In genomic region chr11:103638790-103639189, GRCm38 (mm10) we compare ENCODE assay signal across 12 mouse cellular contexts. TPM values are rescaled to one million over a fixed set of nuclear protein-coding genes. Genes with fewer than 3 reads are reported as not detected.
DNase-seq lines count a peak whose midpoint lies in the region; ATAC-seq and TF ChIP-seq lines count a peak whose summit lies in the region.
"Had no signal": no experiment of that assay in that cellular context is flagged by ENCODE, and none has a peak within 500 bp of the region (broad histone marks: within the 10 kb centered on the region; RNA-seq: fewer than 3 reads in every experiment).

TSS of gene Lyzl6 (minus strand) at chr11:103638890.

- H3K36me3 ChIP-seq in forebrain, embryonic 14.5 days (ENCODE audit: control insufficient read depth, insufficient read depth, low read length) = no peaks in the 10 kb centered on the region
- H3K36me3 ChIP-seq in forebrain, postnatal 0 days (ENCODE audit: insufficient read depth) = no peaks in the 10 kb centered on the region
- no peaks in the 10 kb centered on the region for H3K36me3 ChIP-seq in hindbrain, embryonic 10.5 days
- H3K36me3 ChIP-seq in limb, embryonic 12.5 days = no peaks in the 10 kb centered on the region
- no peaks in the 10 kb centered on the region for H3K36me3 ChIP-seq in thymus, adult 2 months (ENCODE audit: control insufficient read depth, insufficient read depth, low read length)

- no peak within 1 kb of the TSS for H3K4me3 ChIP-seq in forebrain, embryonic 14.5 days (ENCODE audit: low read depth, low read length)
- H3K4me3 ChIP-seq in forebrain, postnatal 0 days (ENCODE audit: low read depth, low read length) = no peak within 1 kb of the TSS
- 0 out of 2 replicates have a peak within 1 kb of the TSS, but pooled peaks have one; percentile 11 for H3K4me3 ChIP-seq in hindbrain, embryonic 10.5 days
- no peak within 1 kb of the TSS for H3K4me3 ChIP-seq in limb, embryonic 12.5 days (replicated peaks)
- no peak within 1 kb of the TSS for H3K4me3 ChIP-seq in thymus, adult 2 months (ENCODE audit: control insufficient read depth, insufficient read depth, low read length)

- TF ChIP-seq CTCF in forebrain, postnatal 0 days (IDR thresholded peaks at IDR 0.05; ENCODE audit: low read depth) = no peak
- no peak for TF ChIP-seq CTCF in thymus, adult 2 months (IDR thresholded peaks at IDR 0.05; ENCODE audit: borderline replicate concordance, control insufficient read depth, extremely low read depth, insufficient read depth, low read length, poor library complexity)

- H3K27ac ChIP-seq in forebrain, embryonic 14.5 days (ENCODE audit: low read depth, low read length) = no peak within 1 kb of the TSS
- H3K27ac ChIP-seq in forebrain, postnatal 0 days (ENCODE audit: low read depth, low read length) = no peak within 1 kb of the TSS
- no peak within 1 kb of the TSS for H3K27ac ChIP-seq in hindbrain, embryonic 10.5 days
- H3K27ac ChIP-seq in limb, embryonic 12.5 days = no peak within 1 kb of the TSS
- no peak within 1 kb of the TSS for H3K27ac ChIP-seq in thymus, adult 2 months (ENCODE audit: control insufficient read depth, insufficient read depth, low read length)
- H3K27ac ChIP-seq: macrophage had no signal

- TF ChIP-seq POLR2A in thymus, adult 2 months (IDR thresholded peaks at IDR 0.05; ENCODE audit: control insufficient read depth, extremely low read depth, insufficient read depth, low read length, poor library complexity) = no peak

- 72% methylated on average over 3 of the region's 3 CpGs for WGBS in forebrain, embryonic 14.5 days
- WGBS in forebrain, postnatal 0 days = 77% methylated on average over 3 of the region's 3 CpGs
- WGBS in hindbrain, embryonic 10.5 days = 77% methylated on average over 3 of the region's 3 CpGs
- 72% methylated on average over 3 of the region's 3 CpGs for WGBS in limb, embryonic 12.5 days
- WGBS in thymus, adult 2 months = 75% methylated on average over 3 of the region's 3 CpGs

- H3K4me1 ChIP-seq in forebrain, embryonic 14.5 days (ENCODE audit: control insufficient read depth, insufficient read depth, low read length) = no peaks in the 10 kb centered on the region
- no peaks in the 10 kb centered on the region for H3K4me1 ChIP-seq in forebrain, postnatal 0 days (ENCODE audit: insufficient read depth)
- H3K4me1 ChIP-seq in hindbrain, embryonic 10.5 days (replicated peaks) = no peaks in the 10 kb centered on the region
- H3K4me1 ChIP-seq in limb, embryonic 12.5 days (replicated peaks) = no peaks in the 10 kb centered on the region
- no peaks in the 10 kb centered on the region for H3K4me1 ChIP-seq in thymus, adult 2 months (replicated peaks; ENCODE audit: control insufficient read depth, insufficient read depth, low read length)

- H3K4me2 ChIP-seq in forebrain, embryonic 14.5 days (ENCODE audit: low read length) = 0 out of 2 replicates have a peak within 1 kb of the TSS, but pooled peaks have one; percentile 7
- no peak within 1 kb of the TSS for H3K4me2 ChIP-seq in forebrain, postnatal 0 days (ENCODE audit: low read depth)
- H3K4me2 ChIP-seq in limb, embryonic 12.5 days = peak within 1 kb of the TSS; percentile 21; the same call in 1 of the 2 replicates

- ATAC-seq in forebrain, embryonic 14.5 days = no peak
- no peak for ATAC-seq in forebrain, postnatal 0 days
- no peak for ATAC-seq in limb, embryonic 12.5 days (ENCODE audit: insufficient number of reproducible peaks, insufficient read depth, low FRiP score, low TSS enrichment, low read depth)

- DNase-seq in forebrain, embryonic 14.5 days (ENCODE audit: low spot score) = no peak
- DNase-seq in forebrain, postnatal 0 days = no peak
- DNase-seq in 3T3-L1 (ENCODE audit: low read depth, low spot score) = peak; percentile 12
- no peak for DNase-seq in hindbrain, embryonic 10.5 days (ENCODE audit: low spot score)
- no peak for DNase-seq in natural killer cell, adult 2 months (ENCODE audit: low spot score in 2 of 2)
- no peak for DNase-seq in thymus, adult 2 months
- no peak for DNase-seq in lung, postnatal 36 days

- no peak within 1 kb of the TSS for H3K9ac ChIP-seq in forebrain, embryonic 14.5 days (ENCODE audit: low read length)
- no peak within 1 kb of the TSS for H3K9ac ChIP-seq in forebrain, postnatal 0 days
- H3K9ac ChIP-seq in limb, embryonic 12.5 days (replicated peaks) = no peak within 1 kb of the TSS

- no peaks in the 10 kb centered on the region for H3K9me3 ChIP-seq in forebrain, embryonic 14.5 days (replicated peaks; ENCODE audit: control insufficient read depth, low read length)
- H3K9me3 ChIP-seq in forebrain, postnatal 0 days (ENCODE audit: low read length) = no peaks in the 10 kb centered on the region
- no peaks in the 10 kb centered on the region for H3K9me3 ChIP-seq in hindbrain, embryonic 10.5 days
- no peaks in the 10 kb centered on the region for H3K9me3 ChIP-seq in limb, embryonic 12.5 days

- H3K27me3 ChIP-seq in forebrain, embryonic 14.5 days (replicated peaks; ENCODE audit: control insufficient read depth, insufficient read depth, low read length) = peaks cover 8% of the 10 kb centered on the region
- H3K27me3 ChIP-seq in forebrain, postnatal 0 days (ENCODE audit: insufficient read depth, low read length) = peaks cover 8% of the 10 kb centered on the region
- peaks cover 37% of the 10 kb centered on the region for H3K27me3 ChIP-seq in hindbrain, embryonic 10.5 days (ENCODE audit: insufficient read depth, poor library complexity, severe bottlenecking)
- peaks cover 42% of the 10 kb centered on the region for H3K27me3 ChIP-seq in limb, embryonic 12.5 days
- H3K27me3 ChIP-seq in thymus, adult 2 months (ENCODE audit: control insufficient read depth, insufficient read depth, low read length) = no peaks in the 10 kb centered on the region; the same call in 1 of the 2 replicates

RNA-seq across cellular contexts. Expression of gene Lyzl6, which starts in this region (rescaled TPM):
- polyA plus RNA-seq in forebrain, embryonic 14.5 days (2014; fragmentation: Nextera tagmentation; extraction: Ambion mirVana) = not detected in 2 replicates
- total RNA-seq in forebrain, postnatal 0 days (2014; rRNA removed) = not detected in 2 replicates
- not detected in 2 replicates for polyA plus RNA-seq in forebrain, postnatal 0 days (2015; fragmentation: Nextera tagmentation; extraction: Ambion mirVana)
- polyA plus RNA-seq in hindbrain, embryonic 10.5 days (2016; fragmentation: Nextera tagmentation; extraction: Ambion mirVana) = not detected in 2 replicates
- not detected in 2 replicates for polyA plus RNA-seq in limb, embryonic 12.5 days (2016; fragmentation: Nextera tagmentation; extraction: Ambion mirVana)
- polyA plus RNA-seq in thymus, adult 2 months (2012; rRNA removed) = not detected in 2 replicates
- total RNA-seq: gastrocnemius, adult 18-20 months had no signal
- polyA plus RNA-seq: large intestine, adult 2 months; macrophage; spleen, adult 2 months had no signal
